Mouse (Mus musculus): ENCODE data around the gene Pbx1. TPM values are rescaled to one million over a fixed set of nuclear protein-coding genes. Genes with fewer than 3 reads are reported as not detected.

The Pbx1 gene
- polyA plus RNA-seq, 1 experiment: 39.3 TPM

DNA sequence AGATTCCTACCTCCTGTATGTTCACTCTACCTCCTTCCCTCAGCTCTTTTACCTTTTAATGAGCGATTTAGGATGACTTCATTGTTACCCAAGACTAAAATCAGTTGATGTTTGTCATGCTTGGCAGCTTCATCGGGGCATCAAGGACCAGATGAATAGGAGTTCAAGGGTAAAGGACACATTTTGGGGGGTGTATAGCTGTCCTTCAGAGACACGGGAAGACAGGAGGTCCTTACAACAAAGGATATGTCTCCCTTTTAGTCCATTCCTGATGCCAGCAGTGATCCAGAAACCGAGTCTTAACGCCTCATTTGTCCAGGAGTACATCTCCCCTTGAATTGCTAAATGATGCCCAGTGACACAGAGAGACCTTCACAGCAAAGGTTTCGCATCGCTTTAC, 343.4 kb downstream of the Pbx1 start:
- no peak for DNase-seq (ENCODE audit: low read depth)

DNA sequence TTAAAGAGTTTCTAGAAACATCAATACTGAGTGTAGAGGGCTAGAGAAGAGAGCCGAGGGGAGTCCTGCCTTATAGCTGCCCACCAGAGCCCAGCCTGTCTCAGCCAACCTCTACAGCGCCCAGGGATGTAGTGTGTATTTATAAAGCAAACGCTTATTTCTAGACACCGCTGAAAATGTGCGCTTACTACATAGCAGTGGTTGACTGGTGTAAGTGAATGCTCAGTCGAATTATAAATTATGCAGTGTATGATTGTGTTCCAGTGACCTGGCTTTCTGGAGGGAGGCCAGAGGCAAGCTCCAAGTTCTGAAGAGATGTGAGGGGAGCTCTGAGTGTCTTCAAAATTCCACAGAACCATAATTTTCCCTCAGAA, 352.7 kb downstream of the Pbx1 start:
- DNase-seq (ENCODE audit: low read depth): no peak

DNA sequence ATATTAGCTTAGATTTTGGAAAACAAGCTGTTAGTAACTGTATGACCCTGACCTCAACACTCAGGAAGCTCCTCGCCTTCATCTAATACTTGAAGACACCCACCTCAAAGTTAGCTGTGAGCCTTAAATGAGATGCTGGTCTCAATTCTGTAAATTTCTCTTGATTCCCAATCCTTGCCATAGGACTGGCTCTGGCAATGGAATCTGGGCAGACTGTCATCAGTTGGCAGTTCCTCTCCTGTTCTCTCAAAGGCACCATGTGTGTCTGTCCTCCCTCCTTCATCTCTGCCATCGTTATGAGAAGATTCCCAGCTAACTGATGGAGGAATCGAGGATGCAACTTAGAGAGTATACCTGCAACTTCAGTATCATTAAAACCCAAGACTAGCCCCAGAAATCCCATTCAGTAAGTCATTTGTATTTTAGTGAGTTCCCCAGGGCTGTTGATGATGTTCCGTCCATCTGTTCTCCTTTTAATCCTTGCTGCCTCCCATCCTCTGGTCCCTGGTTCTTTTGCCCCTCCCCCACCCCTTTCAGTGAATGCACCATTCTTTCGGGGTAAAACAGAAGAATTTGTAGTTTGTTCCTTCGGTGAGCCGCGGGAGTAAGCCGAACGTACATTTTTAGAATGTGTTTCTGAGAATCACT, 353.2 kb downstream of the Pbx1 start:
- no peak for DNase-seq (ENCODE audit: low read depth)

DNA sequence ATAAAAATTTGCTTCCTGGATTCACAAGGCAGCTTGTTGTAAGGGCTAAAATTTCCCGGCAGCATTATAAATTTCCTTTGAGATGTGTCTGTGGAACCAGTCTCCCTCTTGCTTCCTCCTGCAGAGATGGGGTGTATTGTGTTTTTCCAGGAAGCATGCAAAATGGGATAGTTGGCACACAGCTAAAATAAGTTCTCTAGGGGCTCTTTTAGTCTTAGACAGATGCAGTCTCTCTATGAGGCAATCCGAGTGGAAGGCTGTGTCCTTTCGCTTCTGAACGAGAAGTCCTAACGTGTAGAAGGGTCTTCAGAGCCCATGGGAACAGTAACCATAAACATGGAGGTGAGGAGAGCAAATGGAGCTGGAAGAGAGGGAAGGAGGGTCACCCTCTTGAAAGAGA, 360.1 kb downstream of the Pbx1 start:
- DNase-seq (ENCODE audit: low read depth): no peak

DNA sequence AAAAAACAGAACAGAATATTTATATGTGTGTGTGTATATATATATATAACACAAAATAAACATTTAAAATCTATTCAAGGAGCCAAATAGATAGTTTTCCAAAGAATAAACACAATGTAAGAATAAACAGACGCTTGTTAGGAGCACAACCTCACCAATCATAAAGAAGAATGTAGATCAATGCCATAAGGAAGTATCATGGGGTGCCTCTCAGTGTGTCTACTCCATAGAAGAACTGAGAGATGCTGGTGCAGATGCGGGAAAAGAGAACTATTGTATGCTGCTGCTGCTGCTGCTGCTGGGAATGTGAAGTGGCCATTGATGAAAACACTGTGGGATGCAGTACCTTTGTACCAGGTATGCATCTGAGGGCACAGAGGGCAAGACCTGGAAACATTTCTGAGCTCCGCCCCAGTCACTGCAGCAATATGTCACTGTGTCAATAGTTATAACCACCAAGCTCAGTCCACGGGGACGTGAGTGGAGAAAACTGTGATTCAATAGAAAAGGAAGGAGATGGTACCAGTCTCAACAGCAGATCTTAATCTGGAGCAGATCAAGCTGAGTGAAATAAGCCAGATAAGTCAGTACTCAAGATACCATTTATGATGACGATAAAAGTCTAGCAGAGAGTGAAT, 361.7 kb downstream of the Pbx1 start:
- DNase-seq (ENCODE audit: low read depth): no peak

DNA sequence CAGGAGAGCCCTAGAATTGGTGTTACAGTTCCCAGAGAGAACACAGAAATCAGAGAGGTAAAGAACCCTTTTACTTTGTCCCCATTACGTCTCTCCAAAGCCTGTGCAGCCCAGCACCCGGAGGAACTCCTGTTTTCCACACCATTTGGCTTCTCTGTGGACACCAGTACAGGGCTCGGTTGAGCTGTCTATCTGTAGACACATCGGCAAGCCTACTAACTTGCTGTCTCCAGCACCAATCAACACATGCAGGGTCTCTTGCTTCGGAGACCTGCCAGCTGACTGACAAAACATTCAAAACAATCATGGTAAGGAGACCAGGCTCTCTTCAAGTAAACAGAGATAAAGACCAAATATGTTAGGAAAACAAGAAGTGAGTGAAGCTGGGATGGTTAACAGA, 362.3 kb downstream of the Pbx1 start:
- DNase-seq (ENCODE audit: low read depth): no peak
